Mouse (Mus musculus) heart, embryonic 16.5 days (tissue): ENCODE data around the gene Pik3cg. TPM values are rescaled to one million over a fixed set of nuclear protein-coding genes. Genes with fewer than 3 reads are reported as not detected.

Source experiments
- ATAC-seq: fragments of 200-750 bp; cut with Nextera tagmentation; replicated peaks from 2 replicates; pipeline ENCODE4 v1.8.0; 2017; ENCODE audit warnings: moderate number of reproducible peaks; ENCODE audit not compliant: insufficient read depth, low FRiP score; ENCODE audit errors: extremely low read depth
- H3K27ac ChIP-seq: fragments of 300-500 bp; sonication (generic); 2 replicates; pipeline ENCODE4 v1.5.1; 2014; ENCODE audit warnings: mild to moderate bottlenecking, low read length, control low read depth, moderate library complexity
- H3K27me3 ChIP-seq: fragments of 300-500 bp; sonication (generic); 2 replicates; pipeline ENCODE4 v1.6.1; 2014; ENCODE audit warnings: low read length, mixed read lengths; ENCODE audit not compliant: control insufficient read depth, insufficient read depth
- H3K36me3 ChIP-seq: fragments of 300-500 bp; sonication (generic); 2 replicates; pipeline ENCODE4 v1.6.1; 2014; ENCODE audit not compliant: control insufficient read depth, insufficient read depth
- H3K4me1 ChIP-seq: fragments of 300-500 bp; sonication (generic); 2 replicates; pipeline ENCODE4 v1.6.1; 2014; ENCODE audit warnings: low read length, mixed read lengths; ENCODE audit not compliant: control insufficient read depth, insufficient read depth
- H3K4me2 ChIP-seq: fragments of 300-500 bp; sonication (generic); 2 replicates; pipeline ENCODE4 v1.6.1; 2014; ENCODE audit warnings: low read depth, mild to moderate bottlenecking, control low read depth, low read length
- H3K4me3 ChIP-seq: fragments of 300-500 bp; sonication (generic); 2 replicates; pipeline ENCODE4 v1.5.1; 2014; ENCODE audit warnings: mild to moderate bottlenecking, control low read depth, low read length
- H3K9ac ChIP-seq: fragments of 300-500 bp; sonication (generic); 2 replicates; pipeline ENCODE4 v1.6.1; 2014; ENCODE audit warnings: low read length, control low read depth
- H3K9me3 ChIP-seq: fragments of 300-500 bp; sonication (generic); replicated peaks from 2 replicates; pipeline ENCODE4 v1.6.1; 2016; ENCODE audit warnings: low read length; ENCODE audit not compliant: control insufficient read depth
- whole genome bisulfite sequencing: fragments of 180-500 bp; shearing (Covaris S2); extraction: QIAGEN DNeasy Blood & Tissue Kit; methylation state at CpG from one replicate; pipeline ENCODE4 v1.1.7; 2014; 5-methylcytosine and 5-hydroxymethylcytosine counted together
- polyA plus RNA-seq: library from polyadenylated mRNA; unstranded; fragments of >200 nt; fragmentation: Nextera tagmentation; extraction: Ambion mirVana; gene quantifications from 2 replicates; pipeline ENCODE4 v1.2.1, GENCODE M21; 2015

Gene Pik3cg
- polyA plus RNA-seq, 1 experiment from 2014 or later = 2.5 TPM

- H3K27ac ChIP-seq = no peak overlapping the region
- WGBS = 77% methylated on average over 4 of the region's 4 CpGs
- no peaks in the 10 kb centered on the region for H3K36me3 ChIP-seq
- H3K4me1 ChIP-seq = no peaks in the 10 kb centered on the region
- H3K27me3 ChIP-seq = no peaks in the 10 kb centered on the region
- H3K9ac ChIP-seq = no peak overlapping the region
- no peak overlapping the region for H3K4me2 ChIP-seq
- ATAC-seq = no peak
- no peaks in the 10 kb centered on the region for H3K9me3 ChIP-seq
- H3K4me3 ChIP-seq = no peak overlapping the region
These were observed 13.5 kb downstream of the Pik3cg start for GRCm38 (mm10) chr12:32195000-32195399.

- no peak overlapping the region for H3K4me3 ChIP-seq
- no peak overlapping the region for H3K27ac ChIP-seq
- H3K9me3 ChIP-seq = no peaks in the 10 kb centered on the region
- no peak overlapping the region for H3K4me2 ChIP-seq
- WGBS = 57% methylated on average over 1 of the region's 1 CpGs
- ATAC-seq = no peak
- no peaks in the 10 kb centered on the region for H3K4me1 ChIP-seq
- H3K36me3 ChIP-seq = no peaks in the 10 kb centered on the region
- H3K27me3 ChIP-seq = no peaks in the 10 kb centered on the region
- no peak overlapping the region for H3K9ac ChIP-seq
These were observed 14.1 kb downstream of the Pik3cg start for GRCm38 (mm10) chr12:32194358-32194757.

GRCm38 (mm10) chr12:32190927-32191326 lies 17.5 kb downstream of the Pik3cg start:
- 66% methylated on average over 4 of the region's 4 CpGs for WGBS

GRCm38 (mm10) chr12:32187668-32188236 lies 20.7 kb downstream of the Pik3cg start:
- no peaks in the 10 kb centered on the region for H3K27me3 ChIP-seq
- no peaks in the 10 kb centered on the region for H3K4me1 ChIP-seq
- ATAC-seq = no peak
- no peak overlapping the region for H3K4me3 ChIP-seq
- H3K36me3 ChIP-seq = no peaks in the 10 kb centered on the region
- no peak overlapping the region for H3K9ac ChIP-seq
- H3K4me2 ChIP-seq = no peak overlapping the region
- WGBS = 68% methylated on average over 5 of the region's 5 CpGs
- H3K27ac ChIP-seq = no peak overlapping the region
- H3K9me3 ChIP-seq = no peaks in the 10 kb centered on the region

More at GRCm38 (mm10) chr12:32190927-32191326, 17.5 kb downstream of the Pik3cg start:
- Histone ChIP-seq H3K9ac (no peak overlapping the region), H3K27ac (no peak overlapping the region), H3K4me1 (no peaks in the 10 kb centered on the region), H3K9me3 (no peaks in the 10 kb centered on the region), H3K27me3 (no peaks in the 10 kb centered on the region), H3K4me2 (no peak overlapping the region), H3K4me3 (no peak overlapping the region), H3K36me3 (no peaks in the 10 kb centered on the region)
- ATAC-seq = no peak

- no peak for ATAC-seq
- no peak overlapping the region for H3K4me2 ChIP-seq
- WGBS = 65% methylated on average over 6 of the region's 6 CpGs
- H3K4me3 ChIP-seq = no peak overlapping the region
- no peaks in the 10 kb centered on the region for H3K9me3 ChIP-seq
- H3K27ac ChIP-seq = no peak overlapping the region
- no peak overlapping the region for H3K9ac ChIP-seq
- no peaks in the 10 kb centered on the region for H3K27me3 ChIP-seq
- H3K4me1 ChIP-seq = no peaks in the 10 kb centered on the region
- H3K36me3 ChIP-seq = no peaks in the 10 kb centered on the region
These were observed 21.7 kb downstream of the Pik3cg start for GRCm38 (mm10) chr12:32186627-32187255.

- Histone ChIP-seq H3K9ac (no peak overlapping the region), H3K4me3 (no peak overlapping the region), H3K4me1 (no peaks in the 10 kb centered on the region), H3K9me3 (no peaks in the 10 kb centered on the region), H3K27me3 (no peaks in the 10 kb centered on the region), H3K27ac (no peak overlapping the region), H3K4me2 (no peak overlapping the region), H3K36me3 (no peaks in the 10 kb centered on the region)
- WGBS = 90% methylated on average over 3 of the region's 3 CpGs
- ATAC-seq = no peak
These were observed 23.6 kb downstream of the Pik3cg start for GRCm38 (mm10) chr12:32184874-32185273.

GRCm38 (mm10) chr12:32183584-32183983 lies 24.9 kb downstream of the Pik3cg start:
- WGBS = 74% methylated on average over 1 of the region's 1 CpGs
- no peaks in the 10 kb centered on the region for H3K36me3 ChIP-seq
- no peak overlapping the region for H3K27ac ChIP-seq
- H3K4me3 ChIP-seq = no peak overlapping the region
- H3K4me2 ChIP-seq = no peak overlapping the region
- ATAC-seq = no peak
- H3K4me1 ChIP-seq = no peaks in the 10 kb centered on the region
- H3K9ac ChIP-seq = no peak overlapping the region
- H3K9me3 ChIP-seq = no peaks in the 10 kb centered on the region
- no peaks in the 10 kb centered on the region for H3K27me3 ChIP-seq

GRCm38 (mm10) chr12:32182632-32183419 lies 25.6 kb downstream of the Pik3cg start:
- H3K27me3 ChIP-seq = no peaks in the 10 kb centered on the region
- no peaks in the 10 kb centered on the region for H3K9me3 ChIP-seq
- H3K36me3 ChIP-seq = no peaks in the 10 kb centered on the region
- no peak overlapping the region for H3K9ac ChIP-seq
- ATAC-seq = no peak
- no peaks in the 10 kb centered on the region for H3K4me1 ChIP-seq
- no peak overlapping the region for H3K4me2 ChIP-seq
- no peak overlapping the region for H3K4me3 ChIP-seq
- no peak overlapping the region for H3K27ac ChIP-seq
- 83% methylated on average over 15 of the region's 15 CpGs for WGBS

GRCm38 (mm10) chr12:32181885-32182284 lies 26.6 kb downstream of the Pik3cg start:
- Histone ChIP-seq H3K4me2 (no peak overlapping the region), H3K27me3 (no peaks in the 10 kb centered on the region), H3K9me3 (no peaks in the 10 kb centered on the region), H3K27ac (no peak overlapping the region), H3K4me3 (no peak overlapping the region), H3K4me1 (no peaks in the 10 kb centered on the region), H3K36me3 (no peaks in the 10 kb centered on the region), H3K9ac (no peak overlapping the region)
- WGBS = 63% methylated on average over 4 of the region's 4 CpGs
- no peak for ATAC-seq
